Mouse (Mus musculus): Measurements from ENCODE around the gene Gm44805. TPM values are rescaled to one million over a fixed set of nuclear protein-coding genes. Genes with fewer than 3 reads are reported as not detected.
A peak's percentile ranks its signal among the peaks of the same experiment; 100 is the strongest.

Gene Gm44805
- total RNA-seq, 2 experiments from 2014 or later: not detected

DNA sequence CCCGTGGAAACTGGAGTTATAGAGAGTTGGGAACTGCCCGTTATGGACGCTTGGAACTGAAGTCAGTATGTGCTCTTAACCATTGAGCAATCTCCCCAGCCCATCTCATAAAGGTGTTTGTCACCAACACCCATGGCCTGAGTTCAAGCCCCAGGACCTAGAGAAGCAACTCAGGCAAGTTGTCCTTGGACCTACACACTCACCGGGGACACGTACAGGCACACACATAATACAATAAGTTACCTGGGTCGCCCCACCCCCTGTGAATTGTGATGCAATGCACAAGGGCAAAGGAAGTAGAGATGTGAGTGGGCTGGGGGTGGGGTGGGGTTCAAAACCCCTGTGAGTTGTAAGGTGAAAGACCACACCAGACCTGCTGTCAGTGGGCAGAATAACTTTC is 5.3 kb upstream of the Gm44805 start:
- intact Hi-C loops (cut with DNase I): no loop called here
- DNase-seq (ENCODE audit: low spot score in 2 of 2): no peak

DNA sequence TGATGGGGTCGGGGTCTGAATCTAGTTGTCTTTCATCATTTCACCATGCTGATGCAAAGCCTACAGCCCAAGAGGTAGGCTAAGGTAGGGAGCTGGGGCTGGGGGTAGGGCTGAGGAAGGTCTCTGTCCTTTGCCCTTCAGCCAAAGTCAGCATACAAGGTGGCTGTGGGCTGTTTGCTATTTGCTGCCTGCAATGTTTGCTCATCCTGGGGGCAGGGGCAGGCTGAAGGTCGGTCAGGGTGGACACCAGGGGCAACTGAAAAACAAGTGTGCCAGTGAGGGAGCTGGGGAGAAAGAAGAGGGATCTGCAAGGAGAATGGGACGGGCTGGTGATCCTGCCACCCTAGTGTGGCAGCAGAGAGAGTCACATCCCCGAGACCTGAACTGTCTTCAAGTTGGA is 4.2 kb upstream of the Gm44805 start:
- intact Hi-C loops (cut with DNase I): no loop called here
- no peak for DNase-seq (ENCODE audit: low spot score in 2 of 2)

DNA sequence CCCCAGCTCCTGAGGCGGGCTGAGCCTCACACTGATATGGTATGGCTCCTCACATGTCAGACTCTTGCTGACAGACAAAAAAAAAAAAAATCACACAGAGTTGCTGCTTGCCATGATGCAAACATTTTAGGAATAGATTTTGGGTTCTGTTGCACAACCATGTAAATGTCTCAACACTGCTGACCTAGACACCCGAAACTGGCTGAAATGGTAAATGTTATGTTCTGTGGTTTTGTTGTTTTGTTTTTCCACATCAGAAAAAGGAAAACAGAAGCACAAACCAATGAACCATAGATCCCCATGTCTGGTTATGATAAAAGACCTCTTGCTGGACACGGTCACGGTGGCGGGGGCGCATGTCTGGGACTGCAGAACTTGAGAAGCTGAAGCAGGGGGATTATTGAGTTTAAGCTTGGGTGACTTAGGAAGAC is 2.6 kb upstream of the Gm44805 start:
- DNase-seq (ENCODE audit: low spot score in 2 of 2): no peak
- intact Hi-C loops (cut with DNase I): no loop called here

DNA sequence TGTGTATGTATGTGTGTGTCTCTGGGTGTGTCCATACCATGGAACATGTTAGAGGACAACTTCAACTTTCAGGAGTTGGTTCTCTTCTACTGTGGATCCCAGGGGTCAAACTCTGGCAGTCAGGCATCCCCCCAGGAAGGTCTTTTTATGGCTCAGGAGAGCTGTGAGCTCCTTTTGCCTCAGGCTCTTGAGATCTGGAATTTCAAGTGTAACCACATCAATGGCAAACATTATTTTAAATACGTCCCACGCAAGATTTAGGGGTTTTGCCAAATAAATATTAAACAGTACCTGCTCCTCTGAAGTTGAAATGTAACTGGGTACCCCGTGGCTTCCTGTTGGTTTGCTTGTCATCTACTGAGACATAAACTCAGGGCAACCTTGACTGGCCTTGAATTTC is 1.8 kb upstream of the Gm44805 start:
- intact Hi-C loops (cut with DNase I): no loop called here
- no peak for DNase-seq (ENCODE audit: low spot score in 2 of 2)

DNA sequence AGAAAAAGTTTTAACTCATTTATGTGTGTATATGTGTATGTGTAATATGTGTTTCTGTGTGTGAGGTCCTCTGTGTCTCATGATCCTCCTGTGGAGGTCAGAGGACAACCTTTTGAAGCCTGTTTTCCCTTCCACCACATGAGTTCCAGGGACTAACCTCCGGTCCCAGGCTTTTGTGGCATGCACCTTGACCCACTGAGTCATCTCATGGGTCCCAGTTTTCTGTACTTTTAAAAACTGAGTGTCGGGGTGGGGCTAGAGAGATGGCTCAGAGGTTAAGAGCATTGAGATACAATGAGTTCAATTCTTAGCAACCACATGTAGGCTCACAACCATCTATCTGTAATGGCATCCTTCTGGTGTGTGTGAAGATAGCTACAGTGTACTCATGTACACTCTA is 521 bp downstream of the Gm44805 start:
- no peak for DNase-seq (ENCODE audit: low spot score in 2 of 2)
- intact Hi-C loops (cut with DNase I): no loop called here

DNA sequence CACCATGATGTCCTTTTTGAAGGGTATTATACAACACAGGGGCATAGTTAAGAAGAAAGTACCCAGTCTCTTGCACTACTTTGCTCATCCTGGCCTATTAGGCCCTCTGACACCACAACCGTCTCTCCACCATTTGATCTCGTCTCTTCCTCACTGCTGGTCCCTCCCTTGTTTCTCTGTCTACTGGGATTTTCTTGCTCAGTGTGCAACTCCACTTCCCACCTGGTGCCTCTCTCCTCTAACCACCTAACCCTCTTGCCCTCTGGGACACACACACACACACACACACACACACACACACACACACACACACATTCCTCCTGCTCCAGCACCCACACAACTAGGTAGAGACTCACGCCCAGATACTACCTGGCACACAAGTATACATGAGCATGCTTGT is 2.3 kb downstream of the Gm44805 start:
- intact Hi-C loops (cut with DNase I): no loop called here
- DNase-seq (ENCODE audit: low spot score in 2 of 2): no peak

DNA sequence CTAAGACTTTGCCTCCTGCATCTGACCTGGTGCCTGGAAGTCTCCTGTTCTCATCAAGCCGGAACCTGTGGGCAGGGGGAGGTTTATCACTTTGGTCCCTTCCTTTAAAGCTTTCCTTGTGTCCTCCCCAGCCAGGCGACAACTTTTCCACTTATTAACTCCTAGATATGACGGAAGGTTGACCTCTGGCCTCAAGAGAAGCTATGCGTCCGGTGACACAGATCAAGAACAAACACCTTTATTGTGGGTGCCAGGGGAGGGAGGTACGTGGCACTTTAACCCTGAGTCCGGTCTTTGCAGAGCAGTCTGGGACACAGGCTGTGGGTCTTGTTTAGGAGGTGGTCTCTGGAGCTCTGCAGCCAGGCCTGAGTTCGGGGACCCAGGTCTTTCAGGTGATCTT is 3.4 kb downstream of the Gm44805 start, which contains the start of gene Apoc2:
Apoc2 (minus strand) TSS at position 70 of the 400 bp plus-strand sequence.
- intact Hi-C loops (cut with DNase I): no loop called here
- DNase-seq (ENCODE audit: low spot score in 2 of 2): no peak

DNA sequence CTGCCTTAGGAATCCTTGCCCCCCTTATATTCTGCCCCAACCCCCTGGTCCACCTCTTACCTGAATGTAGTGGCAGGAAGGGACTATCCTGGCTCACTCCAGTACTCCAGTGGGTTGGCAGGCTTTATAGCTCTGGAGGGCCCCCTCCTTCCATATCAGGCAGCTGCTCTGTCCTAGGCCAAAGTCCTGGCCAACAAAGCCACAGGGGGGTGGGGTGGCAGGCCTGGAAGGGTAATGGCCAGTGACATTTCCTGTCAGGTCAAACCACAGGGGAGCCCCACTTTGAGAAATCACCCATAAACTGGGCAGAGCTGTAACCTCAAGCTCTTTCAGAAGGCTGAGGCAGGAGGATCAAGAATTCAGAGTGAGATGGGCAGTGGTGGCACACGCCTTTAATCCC is 4.6 kb downstream of the Gm44805 start:
- DNase-seq (ENCODE audit: low spot score in 2 of 2): no peak
- intact Hi-C loops (cut with DNase I): no loop called here

DNA sequence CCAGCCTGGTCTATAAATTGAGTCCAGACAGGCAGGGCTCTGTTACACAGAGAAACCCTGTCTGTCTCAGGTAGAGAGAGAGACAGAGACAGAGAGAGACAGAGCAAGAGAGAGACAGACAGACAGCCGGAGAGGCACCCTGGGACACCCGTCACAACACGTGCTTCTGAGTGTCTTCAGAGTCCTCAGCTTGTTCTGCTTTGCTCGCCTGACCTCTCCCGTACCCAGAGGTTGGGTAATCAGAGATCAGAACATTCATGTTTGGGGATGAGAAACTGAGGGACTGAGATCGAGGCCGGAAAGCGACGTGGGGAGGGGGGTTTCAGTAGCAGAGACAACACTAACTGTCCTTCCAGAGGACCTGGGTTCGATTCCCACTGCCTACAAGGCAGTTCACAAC is 5.4 kb downstream of the Gm44805 start:
- DNase-seq (ENCODE audit: low spot score in 2 of 2): no peak
- intact Hi-C loops (cut with DNase I): no loop called here

DNA sequence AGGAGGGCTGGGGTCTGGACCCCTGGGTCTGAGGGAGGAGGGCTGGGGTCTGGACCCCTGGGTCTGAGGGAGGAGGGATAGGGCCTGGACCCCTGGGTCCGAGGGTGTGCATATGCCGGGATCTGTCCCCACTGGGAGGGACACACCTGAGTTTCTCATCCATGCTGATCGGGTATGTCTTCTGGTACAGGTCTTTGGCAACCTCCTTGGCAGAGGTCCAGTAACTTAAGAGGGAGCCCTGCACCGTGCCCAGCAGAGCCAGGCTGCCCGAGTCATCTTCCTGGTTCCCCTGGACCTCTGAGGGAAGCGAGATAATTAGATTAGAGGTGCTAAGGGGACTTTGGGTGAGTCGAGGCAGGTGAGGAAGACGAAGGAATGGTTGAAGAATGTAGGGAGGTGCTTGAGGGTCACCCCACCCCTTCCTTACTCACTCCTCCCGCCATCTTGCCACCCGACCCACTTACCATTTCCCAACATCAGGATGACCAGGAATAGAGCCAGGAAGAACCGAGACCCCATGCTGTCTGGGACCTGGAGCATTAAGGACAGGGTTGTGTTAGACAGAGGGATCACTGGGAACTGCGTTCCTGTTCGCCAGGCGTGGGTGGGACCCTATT is 8.0 kb downstream of the Gm44805 start:
- no peak for DNase-seq (ENCODE audit: low spot score in 2 of 2)
- intact Hi-C loops (cut with DNase I): no loop called here

DNA sequence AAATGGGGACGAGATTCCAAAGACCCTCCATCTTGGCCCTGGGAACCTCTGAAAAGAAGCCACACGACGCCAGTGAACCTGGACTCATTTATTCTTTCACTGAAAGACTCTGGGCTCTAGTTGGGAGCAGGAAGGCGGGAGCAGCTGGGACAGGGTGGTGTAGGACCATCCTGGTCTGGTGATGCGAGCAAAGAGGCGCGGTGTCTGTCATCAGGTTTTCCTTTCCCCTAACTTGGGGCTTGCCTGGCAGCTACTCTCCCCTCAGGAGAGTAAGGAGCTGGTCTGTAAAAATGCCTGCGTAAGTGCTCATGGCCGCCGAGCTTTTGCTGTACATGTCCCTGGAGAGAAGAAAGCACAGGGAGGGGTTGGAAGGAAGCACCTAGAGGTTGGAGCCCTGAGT is 9.7 kb downstream of the Gm44805 start:
- intact Hi-C loops (cut with DNase I): no loop called here
- DNase-seq (ENCODE audit: low spot score in 2 of 2): no peak

DNA sequence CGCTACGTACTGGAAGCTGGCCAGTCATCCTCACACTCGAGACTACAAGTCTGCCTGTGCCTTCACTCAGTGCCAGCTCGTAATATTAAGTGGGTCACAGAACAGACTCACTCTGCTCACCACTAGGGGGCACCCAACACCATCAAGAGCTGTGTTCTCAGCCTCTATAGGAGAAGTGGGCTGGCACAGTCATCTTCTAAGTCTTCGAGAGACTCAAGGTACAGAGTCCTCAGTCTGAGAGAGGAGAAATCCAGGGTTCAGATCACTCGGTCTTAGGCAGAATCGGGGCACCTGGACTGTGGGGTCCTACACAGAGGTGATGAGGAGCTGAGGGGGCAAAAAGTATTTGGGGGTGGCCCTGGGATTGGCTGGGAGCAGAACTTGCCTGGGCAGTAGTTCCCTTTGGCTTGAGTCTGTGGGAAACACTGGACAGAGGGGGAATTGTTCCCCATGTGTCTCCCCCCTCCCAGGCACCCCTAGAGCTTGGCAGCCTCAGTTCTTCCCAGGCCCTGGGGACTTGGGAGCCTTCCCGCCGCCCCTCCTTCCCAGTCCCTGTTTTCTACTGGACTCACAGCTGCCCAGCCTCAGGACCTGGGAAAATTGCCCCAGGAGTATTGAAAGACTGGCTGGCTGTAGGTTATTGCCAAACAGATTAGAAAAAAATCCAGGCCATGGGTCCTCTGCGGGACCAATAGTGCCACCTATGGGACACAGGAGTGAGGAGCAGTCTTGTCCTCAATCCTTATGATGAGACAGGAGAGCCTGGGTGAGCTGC is 12.1 kb downstream of the Gm44805 start:
- peak; percentile 94 to 97 for DNase-seq (ENCODE audit: low spot score in 2 of 2)
- intact Hi-C loops (cut with DNase I): loop anchor here (1.0 to 2.0 kb wide), 2 partner anchors 30 to 44 kb away; partner anchors contain the start of gene Apoe

DNA sequence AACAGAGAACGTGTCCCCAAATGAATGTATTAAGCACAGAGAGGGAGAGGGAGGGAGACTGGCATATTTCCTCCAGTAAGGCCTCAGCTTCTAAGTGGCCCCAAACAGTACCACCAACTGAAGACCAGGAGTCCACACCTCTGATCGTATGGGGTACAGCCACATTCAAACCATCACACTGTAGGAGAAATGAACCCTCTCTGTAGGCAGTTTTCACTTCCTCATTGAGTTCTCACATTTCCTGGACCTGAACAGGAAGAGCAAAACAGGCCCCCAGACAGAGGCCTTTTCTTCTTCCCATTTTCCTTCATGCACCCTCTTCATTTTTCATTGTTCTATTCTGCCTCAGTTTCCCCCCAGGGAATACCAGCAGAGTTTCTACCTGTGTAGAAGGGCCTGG is 13.8 kb downstream of the Gm44805 start:
- intact Hi-C loops (cut with DNase I): no loop called here
- DNase-seq (ENCODE audit: low spot score in 2 of 2): no peak

DNA sequence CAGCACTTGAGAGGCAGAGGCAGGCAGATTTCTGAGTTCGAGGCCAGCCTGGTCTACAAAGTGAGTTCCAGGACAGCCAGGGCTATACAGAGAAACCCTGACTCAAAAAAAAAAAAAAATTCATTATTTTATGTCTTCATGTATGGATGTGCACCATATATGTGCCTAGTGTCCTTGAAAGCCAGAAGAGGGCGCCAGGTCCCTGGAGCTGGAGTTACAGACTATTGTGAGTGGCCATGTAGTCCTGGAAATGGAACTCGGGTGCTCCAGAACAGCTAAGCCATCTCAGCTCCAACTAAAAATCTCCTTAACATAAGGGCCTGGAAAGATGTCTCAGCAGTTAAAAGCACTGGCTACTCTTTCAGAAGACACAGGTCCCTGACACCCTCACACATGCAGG is 14.5 kb downstream of the Gm44805 start:
- intact Hi-C loops (cut with DNase I): no loop called here
- no peak for DNase-seq (ENCODE audit: low spot score in 2 of 2)

DNA sequence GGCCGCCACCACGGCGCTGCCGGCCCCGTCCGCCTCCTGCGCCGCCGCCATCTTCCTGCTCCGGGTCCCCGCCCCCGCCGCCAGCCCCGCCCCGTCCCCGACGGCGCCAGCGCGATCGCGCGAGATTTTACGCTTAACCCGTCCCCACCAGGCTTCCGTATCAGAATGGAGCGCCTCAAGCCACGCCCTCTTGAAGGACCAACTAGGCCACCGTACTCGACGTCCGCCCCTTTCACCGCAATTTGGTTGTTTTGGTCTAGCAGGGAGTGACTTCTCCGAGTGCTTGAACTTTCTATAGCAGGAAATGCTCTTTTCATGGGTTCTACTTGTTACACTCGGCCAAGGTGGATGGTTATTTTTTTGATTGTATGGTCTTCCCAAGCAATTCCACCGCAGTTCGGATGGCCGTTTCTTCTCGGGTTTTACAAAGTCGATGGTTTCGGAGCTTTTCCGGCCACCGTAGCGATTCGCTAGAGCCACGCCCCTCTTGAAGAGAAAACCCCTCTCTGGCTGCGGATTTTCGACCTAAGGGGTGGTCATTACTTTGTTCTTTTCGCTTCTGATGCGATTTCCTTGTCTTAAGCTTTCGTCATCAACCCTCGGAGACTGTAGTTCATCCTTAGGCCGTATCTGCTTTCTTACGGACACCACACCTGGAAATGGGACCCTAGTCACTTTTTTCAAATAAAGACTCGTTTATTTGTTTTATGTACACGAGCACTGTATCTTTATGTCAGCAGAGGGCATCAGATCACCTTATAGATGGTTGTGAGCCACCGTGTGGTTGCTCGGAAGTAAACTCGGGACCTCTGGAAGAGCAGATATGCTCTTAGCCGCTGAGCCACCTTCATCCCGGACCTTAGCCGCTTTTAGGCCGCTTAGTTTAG is 16.0 kb downstream of the Gm44805 start, which contains the start of gene Clptm1:
Clptm1 (minus strand) TSS at position 79 of the 887 bp plus-strand sequence.
- intact Hi-C loops (cut with DNase I): loop anchor here (1.0 kb wide), 3 partner anchors 36 to 50 kb away; partner anchors contain the start of genes Relb and Tomm40
- peak; percentile 97 to 98 for DNase-seq (ENCODE audit: low spot score in 2 of 2)

DNA sequence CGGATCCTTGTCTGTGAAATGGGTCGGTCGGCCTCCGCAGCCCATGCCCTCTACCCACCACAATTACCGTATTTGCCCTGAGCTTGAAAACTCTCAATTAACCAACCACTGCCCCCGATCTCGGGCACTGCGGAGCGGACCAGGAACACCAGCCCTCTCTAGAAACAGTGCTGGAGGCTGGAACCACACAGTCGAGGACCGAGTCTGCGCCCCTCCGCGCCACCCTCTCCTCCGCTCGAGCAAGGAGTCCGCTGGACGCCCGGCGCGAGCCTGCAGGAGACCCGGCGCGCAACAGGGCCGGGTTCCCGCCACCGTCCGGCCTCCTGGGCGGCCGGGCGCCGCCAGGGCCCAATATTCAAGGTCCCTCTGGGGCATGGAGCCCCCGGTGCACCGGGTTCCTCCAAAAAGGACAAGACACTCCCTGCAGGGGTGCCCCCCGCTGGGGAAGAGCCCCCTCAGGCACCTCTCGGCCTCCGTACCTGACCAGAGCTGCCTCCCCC is 16.7 kb downstream of the Gm44805 start:
- intact Hi-C loops (cut with DNase I): loop anchor here (1.0 kb wide), 1 partner anchor 35 kb away; the partner anchor contains the start of gene Relb
- no peak for DNase-seq (ENCODE audit: low spot score in 2 of 2)

DNA sequence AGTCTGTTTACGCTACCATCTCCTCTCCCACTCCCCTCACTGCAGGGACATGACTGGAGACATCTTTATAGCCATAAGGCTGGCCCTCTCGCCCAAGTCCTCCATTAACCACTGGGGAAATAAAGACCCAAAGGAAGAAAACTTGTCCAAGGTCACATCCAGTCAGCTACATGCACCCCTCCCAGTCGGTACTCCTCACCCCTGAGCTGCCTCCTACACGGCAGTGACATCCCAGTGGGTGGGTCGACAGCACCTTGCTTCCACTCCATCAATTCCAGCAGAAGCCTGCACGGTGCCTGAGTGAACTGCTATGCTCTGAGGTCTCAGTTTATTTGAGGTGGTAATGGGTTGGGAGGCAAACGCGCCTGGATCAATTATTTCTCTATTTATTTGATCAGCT is 17.3 kb downstream of the Gm44805 start:
- intact Hi-C loops (cut with DNase I): loop anchor here (1.0 kb wide), 1 partner anchor 35 kb away; the partner anchor contains the start of gene Relb
- DNase-seq (ENCODE audit: low spot score in 2 of 2): no peak

DNA sequence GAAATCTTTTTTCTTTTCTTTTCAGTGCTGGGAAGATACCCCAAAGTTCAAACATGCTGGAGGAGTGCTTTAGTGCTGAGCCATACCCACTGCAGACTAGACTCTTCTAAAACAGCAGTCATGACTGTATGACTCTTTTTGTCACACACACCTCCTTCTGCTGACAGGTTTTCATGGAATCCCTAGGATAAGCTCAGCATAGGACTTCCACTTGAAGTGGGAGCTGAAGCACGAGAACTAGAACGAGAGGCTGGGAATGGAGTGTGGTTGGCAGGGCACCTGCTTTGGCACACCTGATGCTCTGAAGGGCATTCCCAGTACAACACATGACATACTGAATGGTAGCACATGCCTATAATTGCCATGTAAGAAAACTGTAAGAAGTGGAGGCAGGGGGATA is 28.6 kb downstream of the Gm44805 start:
- intact Hi-C loops (cut with DNase I): no loop called here
- DNase-seq (ENCODE audit: low spot score in 2 of 2): no peak

DNA sequence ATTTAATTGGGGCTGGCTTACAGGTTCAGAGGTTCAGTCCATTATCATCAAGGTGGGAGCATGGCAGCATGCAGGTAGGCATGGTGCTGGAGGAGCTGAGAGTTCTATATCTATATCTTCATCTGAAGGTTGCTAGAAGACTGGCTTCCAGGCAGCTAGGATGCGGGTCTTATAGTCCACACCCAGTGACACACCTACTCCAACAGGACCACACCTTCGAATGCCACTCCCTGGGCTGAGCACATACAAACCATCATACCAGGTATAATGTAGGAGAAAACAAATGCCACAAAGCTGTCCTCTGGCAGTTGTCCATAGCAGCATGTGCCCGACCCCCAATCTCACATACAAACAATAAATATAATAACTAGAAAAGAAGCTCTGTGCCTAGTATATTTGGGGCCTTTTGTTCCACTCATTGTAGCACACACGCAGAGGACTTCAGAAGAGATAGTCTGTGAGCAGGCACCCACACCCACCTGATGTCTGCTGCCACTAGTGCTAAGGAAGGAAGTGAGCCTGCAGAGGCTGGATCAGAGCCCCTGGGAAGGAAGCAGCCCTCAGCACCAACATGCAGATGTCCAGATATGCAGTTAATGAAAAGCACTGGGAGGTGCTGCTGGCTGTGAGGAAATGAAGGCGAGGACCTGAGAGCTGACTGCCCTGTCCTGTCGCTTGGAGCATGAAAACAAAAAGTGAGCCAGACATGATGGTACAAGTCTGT is 30.0 kb downstream of the Gm44805 start:
- intact Hi-C loops (cut with DNase I): no loop called here
- DNase-seq (ENCODE audit: low spot score in 2 of 2): no peak
